Mouse (Mus musculus) testis, adult 2 months (tissue): ENCODE measurements around the gene Trim25. TPM values are rescaled to one million over a fixed set of nuclear protein-coding genes. Genes with fewer than 3 reads are reported as not detected.

Source experiments
- H3K27ac ChIP-seq: fragments of 200-500 bp; 2 replicates; pipeline ENCODE4 v1.5.1; 2012; ENCODE audit warnings: low read depth, low read length; ENCODE audit not compliant: control insufficient read depth, insufficient read depth
- H3K27me3 ChIP-seq: fragments of 200-500 bp; 2 replicates; pipeline ENCODE4 v1.6.1; 2012; ENCODE audit warnings: mild to moderate bottlenecking, low read length, moderate library complexity; ENCODE audit not compliant: control insufficient read depth, insufficient read depth
- H3K36me3 ChIP-seq: fragments of 200-500 bp; 2 replicates; pipeline ENCODE4 v1.6.1; 2012; ENCODE audit warnings: mild to moderate bottlenecking, low read length; ENCODE audit not compliant: control insufficient read depth, insufficient read depth
- H3K4me1 ChIP-seq: fragments of 200-500 bp; 2 replicates; pipeline ENCODE4 v1.6.1; 2012; ENCODE audit warnings: low read length; ENCODE audit not compliant: control insufficient read depth, insufficient read depth
- H3K4me3 ChIP-seq: fragments of 200-500 bp; 2 replicates; pipeline ENCODE4 v1.5.1; 2012; ENCODE audit warnings: low read depth, mild to moderate bottlenecking, low read length, moderate library complexity, mixed read lengths; ENCODE audit not compliant: control insufficient read depth
- CTCF ChIP-seq: fragments of 200-500 bp; IDR thresholded peaks from 2 replicates; pipeline ENCODE4 v1.5.1; 2012; ENCODE audit warnings: low read depth, mild to moderate bottlenecking, inconsistent platforms, low read length, moderate library complexity; ENCODE audit not compliant: control insufficient read depth, insufficient read depth, insufficient replicate concordance
- POLR2A ChIP-seq: fragments of 200-500 bp; IDR thresholded peaks from 2 replicates; pipeline ENCODE4 v1.6.1; 2012; ENCODE audit warnings: low read depth, mild to moderate bottlenecking, inconsistent platforms, low read length, moderate library complexity; ENCODE audit not compliant: control insufficient read depth
- polyA plus RNA-seq: library from polyadenylated mRNA; depleted of rRNA; stranded (reverse); fragments of >200 nt; gene quantifications from 2 replicates; pipeline ENCODE4 v1.2.3, GENCODE M21; 2012

Trim25 gene
- polyA plus RNA-seq, 1 experiment, result 4.3 TPM

DNA sequence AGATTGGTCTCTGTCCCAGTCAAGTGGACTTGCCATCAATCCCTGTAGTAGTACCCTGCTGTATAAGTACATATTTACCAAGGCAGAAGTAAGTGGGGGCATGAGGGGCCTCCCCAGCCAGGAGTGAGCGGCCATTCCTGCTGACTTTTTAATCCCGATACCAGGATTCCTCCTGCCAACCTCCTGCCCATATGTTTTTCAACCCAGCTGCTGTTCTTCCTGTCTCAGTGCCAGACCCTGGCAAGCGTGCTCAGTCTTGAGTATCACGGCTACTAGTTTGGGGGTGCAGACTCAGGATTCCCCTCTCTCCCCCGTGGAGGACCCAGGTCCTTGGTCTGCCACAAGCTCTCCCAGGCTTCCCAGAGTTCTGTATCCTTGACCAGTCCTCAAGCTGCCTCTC, 3.4 kb downstream of the Trim25 start:
- Histone ChIP-seq H3K27me3 (no peaks in the 10 kb centered on the region), H3K27ac (peak overlapping the region; percentile 65), H3K4me3 (no peak overlapping the region), H3K36me3 (no peaks in the 10 kb centered on the region), H3K4me1 (peaks cover 10% of the 10 kb centered on the region)
- TF ChIP-seq CTCF, result no peak
- no peak for TF ChIP-seq POLR2A

- Histone ChIP-seq H3K4me1 (peaks cover 10% of the 10 kb centered on the region), H3K27ac (peak overlapping the region; percentile 65), H3K27me3 (no peaks in the 10 kb centered on the region), H3K36me3 (no peaks in the 10 kb centered on the region), H3K4me3 (no peak overlapping the region)
- TF ChIP-seq POLR2A, result no peak
- no peak for TF ChIP-seq CTCF
These were observed 3.9 kb downstream of the Trim25 start for GRCm38 (mm10) chr11:89003078-89003477.

- no peaks in the 10 kb centered on the region for H3K27me3 ChIP-seq
- TF ChIP-seq POLR2A (no peak), CTCF (no peak)
- peaks cover 10% of the 10 kb centered on the region for H3K4me1 ChIP-seq
- no peaks in the 10 kb centered on the region for H3K36me3 ChIP-seq
- no peak overlapping the region for H3K4me3 ChIP-seq
- H3K27ac ChIP-seq, result peak overlapping the region; percentile 3; the same call in 1 of the 2 replicates
These were observed 4.5 kb downstream of the Trim25 start for GRCm38 (mm10) chr11:89003726-89004125.

DNA sequence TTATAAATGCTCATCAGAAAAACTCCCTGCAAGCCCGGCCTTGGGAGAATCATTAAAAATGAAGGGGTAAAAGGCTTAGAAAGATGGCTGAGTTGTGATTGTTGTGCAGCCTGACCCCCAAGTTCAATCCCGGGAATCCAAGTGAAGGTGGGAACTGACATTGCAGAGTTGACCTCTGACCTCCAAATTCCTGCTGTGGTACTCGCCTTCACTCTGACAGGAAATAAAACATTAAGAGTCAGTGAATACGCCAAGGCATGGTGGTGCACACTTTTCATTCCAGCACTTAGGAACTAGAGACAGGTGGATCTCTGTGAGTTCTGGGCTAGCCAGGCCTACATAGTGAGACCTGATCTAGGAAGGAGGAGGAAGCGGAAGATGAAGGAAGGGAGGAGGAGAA, 6.3 kb downstream of the Trim25 start:
- no peak overlapping the region for H3K27ac ChIP-seq
- H3K27me3 ChIP-seq, result no peaks in the 10 kb centered on the region
- TF ChIP-seq POLR2A (no peak), CTCF (no peak)
- no peak overlapping the region for H3K4me3 ChIP-seq
- H3K36me3 ChIP-seq, result no peaks in the 10 kb centered on the region
- no peaks in the 10 kb centered on the region for H3K4me1 ChIP-seq

GRCm38 (mm10) chr11:89006404-89006803, 7.2 kb downstream of the Trim25 start:
- no peak overlapping the region for H3K4me3 ChIP-seq
- TF ChIP-seq POLR2A (no peak), CTCF (no peak)
- no peak overlapping the region for H3K27ac ChIP-seq
- H3K4me1 ChIP-seq, result no peaks in the 10 kb centered on the region
- no peaks in the 10 kb centered on the region for H3K36me3 ChIP-seq
- no peaks in the 10 kb centered on the region for H3K27me3 ChIP-seq

DNA sequence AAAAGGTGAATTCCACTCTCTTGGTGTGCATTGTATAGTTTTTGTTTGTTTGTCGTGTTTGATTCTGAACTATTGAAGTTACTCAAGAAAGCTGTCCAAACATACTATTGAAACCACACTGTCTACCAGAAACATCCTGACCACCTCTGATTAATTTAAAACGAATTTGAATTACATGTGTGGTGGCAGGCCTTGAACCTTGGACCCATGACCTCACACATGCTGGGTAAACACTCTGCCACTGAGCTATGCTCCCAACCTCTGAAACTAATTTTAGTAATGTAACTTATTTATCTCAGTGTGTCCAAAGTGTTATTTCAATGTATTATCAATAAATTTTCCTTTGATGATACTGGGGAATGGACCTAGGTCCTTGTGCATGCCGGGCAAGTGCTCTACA, 8.4 kb downstream of the Trim25 start:
- Histone ChIP-seq H3K36me3 (no peaks in the 10 kb centered on the region), H3K4me1 (no peaks in the 10 kb centered on the region), H3K27ac (no peak overlapping the region), H3K4me3 (no peak overlapping the region), H3K27me3 (no peaks in the 10 kb centered on the region)
- TF ChIP-seq POLR2A (no peak), CTCF (no peak)

GRCm38 (mm10) chr11:89009066-89009465, 9.9 kb downstream of the Trim25 start:
- no peaks in the 10 kb centered on the region for H3K27me3 ChIP-seq
- TF ChIP-seq CTCF, result no peak
- no peak for TF ChIP-seq POLR2A
- no peaks in the 10 kb centered on the region for H3K4me1 ChIP-seq
- H3K27ac ChIP-seq, result no peak overlapping the region
- H3K4me3 ChIP-seq, result no peak overlapping the region
- H3K36me3 ChIP-seq, result no peaks in the 10 kb centered on the region

GRCm38 (mm10) chr11:89009496-89009895, 10.3 kb downstream of the Trim25 start:
- no peak overlapping the region for H3K4me3 ChIP-seq
- no peak overlapping the region for H3K27ac ChIP-seq
- no peaks in the 10 kb centered on the region for H3K4me1 ChIP-seq
- H3K27me3 ChIP-seq, result no peaks in the 10 kb centered on the region
- TF ChIP-seq POLR2A (no peak), CTCF (no peak)
- H3K36me3 ChIP-seq, result no peaks in the 10 kb centered on the region
